Mouse (Mus musculus): ENCODE data around the gene Mast4.

The Mast4 gene

DNA sequence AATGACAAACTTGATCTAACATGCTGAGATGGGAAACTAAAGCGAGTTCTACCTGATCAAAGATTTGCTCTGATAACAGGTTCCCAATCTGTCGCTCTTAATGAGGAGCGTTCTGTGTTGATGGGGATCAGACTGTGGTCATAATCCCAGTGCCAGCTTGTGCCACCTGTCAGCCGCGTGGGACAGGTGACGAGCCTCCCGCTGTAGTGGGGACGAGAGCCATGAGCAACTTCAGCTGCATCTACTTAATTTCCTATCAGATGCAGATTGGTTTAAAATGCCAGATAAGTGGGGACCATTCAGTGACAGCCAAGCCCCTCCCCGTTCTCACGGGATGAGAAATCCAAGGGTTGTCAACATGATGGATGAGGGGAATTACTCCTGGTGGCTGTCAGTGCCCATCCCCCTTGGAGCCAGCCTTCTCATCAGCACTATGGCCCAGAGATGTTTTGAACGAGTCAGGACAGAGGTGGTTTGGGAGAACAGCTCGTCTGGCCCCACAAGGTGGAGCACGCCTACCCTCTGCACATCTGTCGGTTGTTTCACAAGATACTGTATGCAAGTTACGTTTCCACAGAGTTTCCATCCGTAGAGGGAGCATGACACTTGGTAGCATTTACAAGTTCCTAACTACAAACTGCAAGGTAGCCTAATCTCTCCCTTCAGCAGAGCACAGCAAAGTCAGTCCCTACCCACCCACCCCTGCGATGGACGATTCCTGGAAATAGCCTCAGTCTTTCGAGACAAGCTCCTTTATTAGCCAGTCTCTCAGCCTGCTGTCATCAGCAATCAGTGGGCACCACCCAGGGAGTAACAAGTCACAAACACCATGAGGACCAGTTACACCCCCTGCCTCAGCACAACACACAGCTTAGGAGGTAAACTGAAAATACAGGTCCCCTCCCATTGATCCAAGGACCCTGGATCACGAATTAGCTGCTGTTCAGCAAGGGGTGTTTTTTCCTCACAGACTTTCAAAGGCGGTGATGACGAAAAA, 212.2 kb downstream of the Mast4 start:
- in situ Hi-C loops (cut with MboI, MseI): no loop called here

DNA sequence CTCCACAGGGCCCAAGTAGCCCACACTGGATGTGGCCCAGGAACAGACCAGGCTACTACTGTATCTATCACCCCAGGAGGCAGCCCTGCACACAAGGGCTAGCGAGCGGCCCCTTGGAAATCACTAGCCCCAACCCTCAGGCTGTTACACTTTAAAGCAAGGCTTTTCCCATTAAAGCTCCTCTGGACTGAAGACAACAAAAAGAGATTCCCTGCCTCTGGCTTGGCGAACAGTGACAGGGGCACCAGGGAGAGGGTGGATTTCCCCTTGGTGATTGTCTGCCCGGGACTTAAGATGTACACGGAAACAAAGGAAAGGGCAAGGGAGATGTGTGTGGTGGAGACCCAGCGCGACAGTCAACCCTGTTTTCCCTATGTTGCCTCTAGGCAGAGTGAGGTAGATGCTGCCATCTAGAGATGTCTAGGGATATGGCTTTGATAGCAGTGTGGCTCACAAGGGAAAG, 213.6 kb downstream of the Mast4 start:
- in situ Hi-C loops (cut with MboI, MseI): no loop called here

DNA sequence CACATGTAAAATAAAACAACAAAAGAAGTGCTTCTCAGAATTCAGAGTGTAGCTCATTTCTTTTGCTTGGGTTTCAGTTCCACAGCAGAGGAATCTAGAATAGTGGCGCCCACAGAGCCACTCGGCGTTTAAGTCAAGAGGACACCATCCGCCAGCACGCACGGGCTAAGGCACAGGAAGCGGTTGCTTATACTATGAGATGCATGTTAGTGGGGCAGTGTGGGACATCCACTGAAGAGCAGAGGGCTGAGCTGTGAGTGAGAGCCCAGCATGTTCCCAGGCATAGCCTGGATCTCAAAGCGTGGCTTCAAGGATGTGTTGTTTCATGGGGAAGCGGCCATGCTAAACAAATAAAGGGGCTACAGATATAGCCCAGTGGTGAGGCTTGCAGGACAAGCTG, 214.6 kb downstream of the Mast4 start:
- in situ Hi-C loops (cut with MboI, MseI): loop anchor here (10.0 kb wide), 1 partner anchor 445 kb away; no protein-coding TSS in a partner anchor

DNA sequence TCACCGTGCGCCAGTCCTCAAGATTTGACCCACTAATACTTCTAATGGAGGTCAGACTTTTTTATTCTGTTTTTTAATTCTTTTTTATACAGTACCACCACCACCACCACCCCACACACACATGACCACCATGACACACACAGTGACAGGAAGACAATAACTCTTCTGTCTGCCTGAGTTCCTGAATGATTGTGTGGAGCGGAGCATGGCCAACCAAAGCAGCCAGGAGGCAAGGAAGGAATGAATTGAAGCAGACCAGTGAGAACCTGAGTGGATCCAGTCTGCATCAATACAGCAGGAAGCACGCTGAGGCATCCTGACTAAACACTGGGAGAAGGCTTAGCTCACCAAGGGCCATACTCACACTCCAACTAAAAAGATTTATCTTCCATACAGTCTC, 219.2 kb downstream of the Mast4 start:
- in situ Hi-C loops (cut with MboI, MseI): loop anchor here (10.0 kb wide), 1 partner anchor 440 kb away; no protein-coding TSS in a partner anchor

DNA sequence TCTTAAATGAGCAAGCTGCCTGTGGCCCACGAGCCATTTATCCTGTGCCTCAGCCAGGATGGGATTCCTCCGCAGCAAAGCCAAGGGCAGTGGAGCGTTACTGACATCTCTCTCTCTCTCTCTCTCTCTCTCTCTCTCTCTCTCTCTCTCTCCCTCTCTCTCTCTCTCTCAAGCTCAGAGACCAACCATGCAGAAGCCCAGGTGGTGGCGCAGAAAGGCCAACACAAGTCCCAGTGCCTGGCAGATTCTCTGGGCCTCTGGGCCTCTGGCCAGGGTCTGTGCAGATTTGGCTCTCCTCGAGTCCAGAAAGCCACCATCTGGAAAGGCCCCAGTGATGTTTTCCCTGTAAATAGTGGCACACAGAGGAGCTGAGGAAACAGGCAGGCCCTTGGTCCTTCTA, 220.0 kb downstream of the Mast4 start:
- in situ Hi-C loops (cut with MboI, MseI): loop anchor here (10.0 kb wide), 1 partner anchor 439 kb away; no protein-coding TSS in a partner anchor

DNA sequence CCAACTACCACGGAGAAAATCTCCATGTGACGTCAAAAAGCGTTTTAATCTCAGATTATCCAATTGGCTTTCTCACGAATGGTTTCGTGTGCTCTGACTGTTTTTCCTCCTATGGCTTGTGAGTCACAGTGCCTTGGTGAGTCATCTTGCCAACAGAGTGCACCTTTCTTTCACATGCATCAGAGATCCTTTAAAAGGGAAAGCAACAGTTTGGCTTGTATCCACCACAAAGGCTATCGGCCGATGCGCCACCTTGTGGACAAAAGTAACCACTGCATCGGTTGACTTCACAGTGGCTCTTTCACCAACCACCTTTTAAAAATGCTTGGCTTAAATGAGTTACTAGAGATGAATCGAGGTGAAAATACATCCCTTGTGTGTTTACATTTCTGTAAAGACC, 224.4 kb downstream of the Mast4 start:
- in situ Hi-C loops (cut with MboI, MseI): loop anchor here (10.0 kb wide), 1 partner anchor 435 kb away; no protein-coding TSS in a partner anchor

DNA sequence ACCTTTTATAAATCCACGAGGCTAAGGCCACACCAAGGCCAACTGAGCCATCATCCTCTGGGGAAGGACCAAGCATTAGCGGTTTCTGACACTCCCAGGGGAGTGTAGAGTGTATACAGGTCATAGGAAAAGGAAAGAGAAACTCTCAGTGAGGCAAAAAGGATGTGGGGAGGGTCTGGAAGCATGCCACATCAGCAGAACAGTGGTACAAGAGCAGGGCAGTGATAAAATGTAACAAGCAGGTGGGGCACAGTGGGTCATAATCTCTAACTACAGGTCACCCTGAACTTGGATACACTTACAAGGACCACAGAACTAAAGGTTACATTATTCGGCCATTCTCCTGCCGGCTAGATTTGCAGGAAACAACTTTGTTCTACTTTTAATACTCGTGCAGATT, 226.9 kb downstream of the Mast4 start:
- in situ Hi-C loops (cut with MboI, MseI): no loop called here

DNA sequence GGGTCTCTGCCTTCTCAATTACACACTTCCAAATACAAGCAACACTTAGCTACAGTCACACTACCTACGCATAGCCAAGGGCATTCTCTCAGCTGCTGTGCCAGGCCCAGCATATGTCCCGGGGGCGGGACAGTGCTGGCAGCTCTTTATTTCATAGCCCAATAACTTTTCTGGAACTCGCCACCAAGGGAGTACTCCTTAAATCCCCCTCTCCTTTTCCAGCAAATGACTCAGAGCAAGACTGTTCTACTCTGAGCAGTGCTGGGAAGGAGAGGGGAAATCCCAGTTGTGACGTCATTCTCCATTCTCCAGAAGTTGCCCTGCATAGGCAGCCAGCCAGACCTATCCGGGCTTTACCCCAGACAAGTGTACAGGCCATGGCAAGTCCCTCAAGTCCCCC, 231.7 kb downstream of the Mast4 start:
- in situ Hi-C loops (cut with MboI, MseI): no loop called here

DNA sequence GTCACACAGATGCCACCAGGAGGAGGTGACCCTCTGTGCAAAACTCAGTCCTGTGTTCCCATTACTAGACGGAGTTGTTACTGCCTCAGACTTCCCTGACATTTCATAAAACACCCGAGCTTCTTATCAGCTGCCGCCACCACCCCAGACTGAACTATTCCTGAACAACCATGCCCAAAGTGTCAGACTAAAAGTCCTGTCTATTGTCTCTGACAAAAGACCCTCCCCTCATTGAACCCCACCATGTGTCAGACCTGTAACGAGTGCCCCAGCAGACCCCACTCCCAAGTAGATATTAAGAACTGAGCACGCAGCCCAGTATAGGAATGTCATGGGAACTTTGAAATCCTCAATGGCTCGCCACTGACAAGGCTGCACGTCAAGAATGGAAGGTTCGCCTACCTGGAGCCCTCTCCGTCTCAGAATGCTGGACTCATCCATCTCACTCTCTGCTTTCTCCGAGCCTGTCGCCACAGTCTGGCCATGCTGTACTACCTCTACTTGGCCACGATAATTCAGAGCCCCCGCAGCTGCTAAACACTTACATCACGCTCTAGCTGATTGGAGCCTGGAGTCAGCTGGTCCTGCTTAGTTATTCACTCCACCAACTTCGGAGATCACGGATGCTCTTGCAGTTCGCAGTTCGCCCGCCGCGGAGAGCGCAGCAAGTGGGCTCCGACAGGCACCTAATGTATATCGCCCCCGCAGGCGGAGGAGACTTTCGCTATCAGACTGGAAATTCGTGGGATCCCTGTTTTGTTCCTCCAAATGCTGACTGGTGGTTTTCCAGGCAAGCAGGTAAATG, 237.7 kb downstream of the Mast4 start:
- in situ Hi-C loops (cut with MboI, MseI): no loop called here

DNA sequence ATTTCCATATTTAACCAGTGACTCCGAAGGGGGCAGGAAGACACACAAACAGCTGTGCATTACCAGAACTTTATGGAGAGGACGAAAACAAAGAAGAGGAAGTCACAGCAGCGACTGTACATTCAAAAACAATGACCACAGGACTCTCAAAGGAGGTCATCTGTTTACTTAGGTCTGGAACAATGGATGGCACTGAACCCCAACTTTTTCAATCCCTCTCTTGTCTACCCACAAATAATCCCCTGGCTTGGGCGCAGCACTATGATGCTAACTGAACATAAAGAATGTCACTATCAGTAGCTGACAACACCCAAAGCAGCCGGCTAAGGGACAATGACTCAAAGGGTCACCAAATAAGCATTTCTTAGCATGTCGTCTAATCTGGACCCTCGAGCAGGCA, 238.8 kb downstream of the Mast4 start:
- in situ Hi-C loops (cut with MboI, MseI): no loop called here

DNA sequence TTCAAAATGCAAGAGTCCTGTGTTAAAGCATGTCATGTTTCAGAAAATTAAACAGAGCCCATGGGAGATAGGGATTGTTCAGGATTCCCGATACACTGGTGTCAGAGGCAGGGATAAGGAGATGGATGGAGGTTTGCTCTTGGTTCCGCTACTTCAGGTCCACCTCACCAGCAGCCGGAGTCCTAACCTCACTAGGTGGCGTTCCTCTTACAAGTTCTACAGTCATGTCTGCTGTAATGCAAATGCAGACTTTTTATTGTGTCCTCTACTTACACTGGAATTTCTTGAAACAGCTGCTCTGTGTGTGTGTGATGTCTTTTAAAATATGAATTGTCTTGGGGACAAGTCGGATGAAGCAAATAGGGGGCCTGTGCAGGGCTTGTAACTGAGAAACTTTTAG, 239.7 kb downstream of the Mast4 start:
- in situ Hi-C loops (cut with MboI, MseI): no loop called here

DNA sequence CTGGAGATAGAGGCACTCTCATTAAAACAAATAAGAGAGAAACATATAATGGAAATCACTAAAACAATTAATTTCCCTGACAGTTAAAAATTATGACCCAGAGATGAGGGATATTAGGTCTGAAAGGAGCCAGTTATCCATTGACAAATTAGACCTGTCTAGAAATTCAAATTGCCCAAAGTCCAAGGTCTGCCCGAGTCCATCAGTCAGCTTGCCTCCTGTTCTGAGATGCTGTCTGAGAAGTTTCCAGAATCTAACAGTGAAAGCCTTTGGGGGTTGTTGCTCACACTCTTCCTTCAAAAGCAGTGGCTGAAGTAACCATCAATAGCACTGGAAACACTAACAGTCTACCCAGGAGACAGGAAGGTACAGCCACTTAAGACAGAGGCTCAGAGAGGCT, 240.6 kb downstream of the Mast4 start:
- in situ Hi-C loops (cut with MboI, MseI): no loop called here

DNA sequence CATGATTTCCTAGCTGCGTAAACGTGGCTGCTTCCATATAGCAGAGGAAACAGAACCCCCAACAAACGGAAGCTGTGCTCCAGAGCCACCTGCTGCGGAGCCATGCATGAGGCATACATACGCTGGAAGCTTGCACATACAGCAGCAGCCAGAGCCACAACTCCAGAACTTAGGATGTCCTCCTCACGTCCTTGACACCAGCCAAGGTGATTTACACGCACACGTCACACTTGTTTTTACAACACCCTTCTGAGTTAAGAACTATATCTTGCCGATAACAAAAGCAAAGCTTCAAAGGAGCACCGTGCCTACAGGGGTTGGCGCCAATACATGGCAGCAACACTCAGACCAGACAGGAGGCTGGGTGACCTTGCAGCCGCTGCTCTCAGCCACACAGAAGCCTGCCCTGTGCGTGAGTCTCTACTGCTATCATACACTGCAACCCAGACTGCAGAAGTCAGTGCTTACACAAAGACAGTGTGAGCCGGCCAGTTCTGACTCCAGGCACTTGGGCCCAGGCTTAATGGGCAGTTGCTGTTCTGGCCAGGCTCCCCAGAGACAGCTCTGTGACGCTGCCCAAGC, 248.7 kb downstream of the Mast4 start:
- in situ Hi-C loops (cut with MboI, MseI): no loop called here

DNA sequence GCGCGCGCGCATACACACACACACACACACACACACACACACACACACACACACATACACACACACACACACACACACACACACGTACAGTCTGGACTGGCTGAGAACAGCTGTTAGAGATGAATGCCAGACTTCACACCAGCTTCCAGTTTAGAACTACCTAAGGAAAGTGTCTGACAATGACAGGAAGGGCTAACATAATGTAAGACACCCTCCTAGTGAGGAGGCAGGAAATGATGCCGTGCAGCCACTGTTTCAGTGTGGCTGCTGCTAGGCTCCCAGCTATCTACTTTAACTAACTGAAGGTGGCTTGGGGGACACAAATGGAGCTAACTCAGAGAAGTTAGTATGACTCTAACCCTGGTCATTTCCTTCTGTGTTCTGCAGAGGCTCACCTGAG, 251.4 kb downstream of the Mast4 start:
- in situ Hi-C loops (cut with MboI, MseI): no loop called here

DNA sequence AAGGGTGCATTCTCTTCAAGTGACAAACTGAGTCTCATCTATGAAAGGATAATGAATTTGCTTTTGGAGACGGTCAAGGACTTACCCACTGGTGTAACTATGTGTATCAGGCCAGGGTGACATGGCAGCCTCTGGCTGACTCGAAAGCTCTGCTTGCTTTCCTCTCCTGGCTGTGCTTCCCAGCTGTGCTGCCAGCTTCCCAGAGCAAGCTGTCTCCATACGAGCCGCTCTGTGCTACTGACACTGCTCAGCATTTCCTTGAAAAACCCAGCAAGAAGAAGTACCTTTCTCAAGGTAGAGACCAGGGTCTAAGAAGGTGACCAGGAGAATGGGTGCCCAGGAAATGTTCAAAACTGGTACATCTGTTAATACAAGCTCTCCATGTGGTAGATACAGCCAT, 254.5 kb downstream of the Mast4 start:
- in situ Hi-C loops (cut with MboI, MseI): no loop called here

DNA sequence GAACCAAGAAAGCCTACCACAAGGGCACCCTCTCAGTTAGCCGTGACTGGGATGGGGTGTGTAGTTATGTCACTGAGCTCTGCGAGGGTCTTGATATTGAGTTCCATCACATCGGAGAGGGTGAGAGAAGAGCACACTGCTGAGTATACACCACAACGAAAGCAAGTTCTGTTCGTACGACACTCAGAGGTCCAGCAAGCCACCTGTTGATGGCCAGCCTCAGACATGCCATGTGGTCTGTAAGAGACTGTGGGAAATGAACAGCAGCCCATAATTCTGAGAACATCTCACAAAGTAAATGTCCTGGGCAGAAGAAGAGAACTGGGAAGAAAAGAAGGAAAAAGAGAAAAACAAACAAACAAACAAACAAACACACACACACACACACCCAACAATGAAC, 255.5 kb downstream of the Mast4 start:
- in situ Hi-C loops (cut with MboI, MseI): no loop called here

DNA sequence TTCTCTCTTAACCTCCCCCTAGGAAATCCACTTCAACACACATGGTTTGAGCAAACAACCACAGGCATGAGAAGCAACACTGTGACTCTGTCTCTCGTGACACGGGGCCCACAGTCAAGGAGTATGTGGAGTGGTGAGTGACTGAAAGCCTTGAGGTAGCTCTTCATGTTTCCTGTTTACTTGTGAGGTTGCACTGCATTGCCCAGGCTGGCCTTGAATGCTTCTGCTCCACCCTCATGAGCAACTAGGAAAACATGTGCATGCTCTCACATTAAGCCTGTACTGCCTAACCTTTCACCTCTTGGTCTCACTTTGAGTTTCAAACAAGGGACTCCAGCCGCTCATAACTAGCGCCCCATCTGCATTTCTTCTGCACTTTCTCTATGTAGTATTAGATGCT, 260.8 kb downstream of the Mast4 start:
- in situ Hi-C loops (cut with MboI, MseI): no loop called here

DNA sequence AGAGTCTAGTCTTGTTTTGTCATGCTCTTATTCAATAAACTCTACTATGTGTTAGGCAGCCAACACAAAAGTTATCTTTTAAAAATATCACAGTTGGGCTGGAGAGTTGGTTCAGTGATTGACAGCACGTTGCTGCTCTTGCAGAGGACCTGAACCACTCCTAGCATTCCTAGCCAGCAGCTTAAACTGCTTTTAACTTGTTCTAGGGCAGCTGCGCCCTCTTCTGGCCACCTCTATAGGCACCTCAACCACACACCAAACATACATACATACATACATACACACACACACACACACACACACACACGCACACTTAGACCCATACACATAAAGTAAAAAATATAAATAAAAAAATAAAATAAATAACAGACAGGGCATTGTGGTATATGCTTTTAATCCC, 262.5 kb downstream of the Mast4 start:
- in situ Hi-C loops (cut with MboI, MseI): no loop called here

DNA sequence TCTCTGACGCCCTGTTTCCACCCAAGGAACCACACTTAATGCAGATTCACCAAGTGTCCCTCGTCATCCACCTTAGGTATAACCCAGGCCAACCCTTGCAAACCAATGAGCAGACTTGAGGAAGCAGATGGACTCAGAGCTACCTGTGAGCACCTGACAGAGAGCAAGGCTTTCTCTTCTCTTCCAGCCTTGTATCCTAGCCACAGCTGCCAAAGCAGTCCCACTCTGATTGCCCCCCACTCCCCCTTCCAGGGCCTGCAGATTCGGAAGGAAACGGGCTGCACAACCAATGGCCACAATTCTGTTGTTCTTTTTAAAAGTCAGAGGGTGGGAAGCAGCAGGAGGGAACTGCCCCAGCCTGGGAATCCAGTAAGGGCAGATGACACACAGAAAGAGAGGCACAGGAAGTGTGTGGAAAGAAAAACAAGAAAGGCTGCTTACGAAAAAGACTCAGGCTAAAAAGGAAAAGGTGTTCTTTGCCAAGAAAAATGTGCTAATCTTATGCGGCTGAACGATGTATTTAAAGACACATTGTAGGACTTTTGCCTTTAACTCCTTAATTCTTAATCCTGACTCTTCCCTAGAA, 266.6 kb downstream of the Mast4 start:
- in situ Hi-C loops (cut with MboI, MseI): no loop called here

DNA sequence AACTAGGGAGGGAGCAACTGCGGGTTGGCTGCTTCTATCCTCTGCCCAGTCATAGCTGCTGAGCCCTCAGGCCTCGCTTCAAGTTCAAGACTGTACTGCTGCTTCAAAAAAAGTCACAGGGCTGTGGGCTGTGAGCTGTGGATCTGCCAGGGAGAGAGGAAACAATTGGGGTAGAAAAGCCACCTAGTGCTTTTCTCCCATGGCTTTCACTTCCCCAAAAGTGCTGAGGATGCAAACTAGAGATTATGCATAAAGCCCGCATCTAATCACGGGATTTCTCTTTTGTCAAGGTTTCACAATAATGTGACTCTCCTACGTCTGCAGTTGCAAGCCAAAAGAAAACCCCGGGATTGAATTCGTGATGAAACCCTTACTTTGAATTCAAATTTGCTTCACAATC, 268.9 kb downstream of the Mast4 start:
- in situ Hi-C loops (cut with MboI, MseI): no loop called here

DNA sequence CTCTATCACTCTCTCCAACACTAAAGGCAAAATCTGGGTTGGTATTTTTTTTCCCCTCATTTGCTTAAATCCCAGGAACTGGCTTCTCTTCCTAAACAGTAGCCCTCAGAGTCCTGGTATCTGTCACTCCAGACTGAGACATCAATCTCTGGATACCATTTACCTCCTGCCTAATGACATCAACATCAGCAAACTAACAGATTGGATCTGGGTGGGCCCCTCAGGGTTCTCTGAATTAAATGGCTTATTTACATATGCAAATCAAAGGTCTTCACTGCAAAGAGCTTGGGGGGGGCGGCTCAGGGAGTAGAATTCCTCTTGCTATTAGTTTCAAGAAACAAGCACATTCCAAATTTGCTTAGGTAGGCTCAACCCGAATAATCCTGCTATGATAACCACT, 272.6 kb downstream of the Mast4 start:
- in situ Hi-C loops (cut with MboI, MseI): no loop called here

Measured in T-helper 1 cell (primary cell).